Mouse (Mus musculus): ENCODE data around the gene Cdyl.

DNA sequence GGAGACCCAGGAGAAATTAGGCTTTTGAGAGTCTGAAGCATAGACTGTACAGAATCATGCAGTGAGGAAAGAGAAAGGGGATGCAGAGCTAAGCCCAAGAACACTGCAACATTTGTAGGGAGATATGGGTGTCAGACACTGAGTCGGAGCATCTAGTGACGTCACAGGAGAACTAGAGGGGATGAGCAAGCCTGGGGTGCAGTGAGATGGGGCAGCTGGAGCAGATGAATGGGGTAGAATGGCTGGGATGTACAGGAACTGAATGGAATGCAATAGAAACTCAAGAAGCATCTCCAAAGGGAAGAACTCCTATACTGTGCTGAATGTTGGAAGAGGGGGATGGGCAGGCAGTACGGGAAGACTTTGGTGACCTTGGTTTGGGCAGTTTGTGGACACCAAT lies 34.8 kb upstream of the Cdyl start:
- TF ChIP-seq CTCF (IDR thresholded peaks at IDR 0.05; ENCODE audit: low read depth, low read length) = no peak
- TF ChIP-seq POLR2A (IDR thresholded peaks at IDR 0.05; ENCODE audit: extremely low read depth, insufficient read depth, low read length) = no peak
